Mouse (Mus musculus) forebrain, embryonic 10.5 days (tissue): ENCODE measurements at regions not wholly inside any gene's neighbourhood (a gene's known extent, or its start where the extent isn't known, plus 50 kb on each side); places are given as distances from the start of the nearest gene placed in this dataset.

Experiments used
- DNase-seq: peaks from one replicate; pipeline ENCODE4 v3.0.0-alpha.2; 2017; ENCODE audit warnings: low spot score; ENCODE audit errors: extremely low spot score
- H3K27ac ChIP-seq: fragments of 300-500 bp; sonication (generic); 2 replicates; pipeline ENCODE4 v1.5.1; 2016; ENCODE audit warnings: mild to moderate bottlenecking
- H3K27me3 ChIP-seq: fragments of 300-500 bp; sonication (generic); 2 replicates; pipeline ENCODE4 v1.6.1; 2016; ENCODE audit warnings: mild to moderate bottlenecking; ENCODE audit not compliant: poor library complexity, severe bottlenecking
- H3K36me3 ChIP-seq: fragments of 300-500 bp; sonication (generic); replicated peaks from 2 replicates; pipeline ENCODE4 v1.6.1; 2016; ENCODE audit warnings: mild to moderate bottlenecking, moderate library complexity
- H3K4me1 ChIP-seq: fragments of 300-500 bp; sonication (generic); 2 replicates; pipeline ENCODE4 v1.6.1; 2016
- H3K4me3 ChIP-seq: fragments of 300-500 bp; sonication (generic); 2 replicates; pipeline ENCODE4 v1.5.1; 2016; ENCODE audit warnings: mild to moderate bottlenecking, moderate library complexity
- H3K9me3 ChIP-seq: fragments of 300-500 bp; sonication (generic); 2 replicates; pipeline ENCODE4 v1.6.1; 2016; ENCODE audit warnings: mild to moderate bottlenecking, moderate library complexity
- WGBS: fragments of 180-500 bp; shearing (Covaris S2); methylation state at CpG from one replicate; pipeline ENCODE4 v1.1.7; 2016; 5-methylcytosine and 5-hydroxymethylcytosine counted together

DNA sequence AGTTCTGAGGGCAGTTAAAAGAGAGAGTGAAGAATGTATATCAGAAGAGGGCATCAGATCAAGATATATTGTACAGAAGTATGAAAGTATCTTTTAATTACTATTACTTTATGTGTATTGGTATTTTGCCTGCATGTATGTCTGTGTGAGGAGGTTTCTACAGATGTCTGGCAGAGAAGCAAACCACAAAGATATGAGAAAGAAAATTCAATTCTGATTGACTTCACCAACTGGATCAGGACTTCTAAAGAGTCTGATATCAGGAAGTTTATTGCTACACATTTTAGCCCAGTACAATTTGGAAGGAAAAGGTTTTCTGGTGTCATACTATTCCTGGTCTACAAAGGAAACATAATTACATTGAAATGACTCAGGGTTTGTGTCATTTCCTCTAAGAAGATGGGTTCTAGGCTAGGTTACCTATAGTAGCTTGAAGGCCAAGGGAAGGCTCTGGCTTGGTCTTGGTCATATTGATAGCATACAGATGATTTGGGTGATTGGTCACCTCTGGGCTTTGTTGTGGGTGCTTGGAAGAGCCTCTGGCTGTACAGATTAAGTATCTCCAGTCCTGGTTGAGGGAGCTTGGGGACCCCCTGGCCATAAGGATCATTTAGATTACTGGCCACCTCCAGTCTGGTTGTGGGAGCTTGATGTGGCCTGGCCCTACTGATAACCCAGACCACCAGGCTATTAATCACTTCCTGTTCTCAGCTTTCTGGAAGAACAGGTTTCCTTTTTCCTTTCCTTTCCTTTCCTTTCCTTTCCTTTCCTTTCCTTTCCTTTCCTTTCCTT lies 275.1 kb upstream of the Pkn2 start:
- DNase-seq = no peak
- H3K36me3 ChIP-seq = no peaks in the 10 kb centered on the region
- peaks cover 11% of the 10 kb centered on the region for H3K4me1 ChIP-seq
- no peak overlapping the region for H3K4me3 ChIP-seq
- H3K27ac ChIP-seq = no peak overlapping the region
- H3K27me3 ChIP-seq = no peaks in the 10 kb centered on the region
- no peaks in the 10 kb centered on the region for H3K9me3 ChIP-seq

DNA sequence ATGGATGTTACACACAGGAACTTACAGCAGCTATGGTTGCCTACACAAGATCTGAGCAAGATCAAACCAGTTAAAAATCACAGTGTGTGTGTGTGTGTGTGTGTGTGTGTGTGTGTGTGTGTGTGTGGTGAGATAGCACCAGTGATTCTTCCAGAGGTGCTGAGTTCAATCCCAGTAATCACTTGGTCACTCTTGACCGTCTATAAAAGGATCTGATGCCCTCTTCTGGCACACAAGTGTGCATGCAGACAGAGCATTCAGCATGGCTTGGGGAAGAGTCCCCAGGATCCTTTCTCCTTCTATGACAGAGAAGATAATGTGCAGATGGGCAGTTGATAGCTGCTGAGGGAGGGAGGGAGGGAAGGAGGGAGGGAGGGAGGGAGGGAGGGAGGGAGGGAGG lies 274.4 kb upstream of the Pkn2 start:
- DNase-seq = no peak
- Histone ChIP-seq H3K36me3 (no peaks in the 10 kb centered on the region), H3K27me3 (no peaks in the 10 kb centered on the region), H3K4me1 (peaks cover 7% of the 10 kb centered on the region), H3K9me3 (no peaks in the 10 kb centered on the region), H3K27ac (no peak overlapping the region), H3K4me3 (no peak overlapping the region)
- 53% methylated on average over 1 of the region's 1 CpGs for WGBS

DNA sequence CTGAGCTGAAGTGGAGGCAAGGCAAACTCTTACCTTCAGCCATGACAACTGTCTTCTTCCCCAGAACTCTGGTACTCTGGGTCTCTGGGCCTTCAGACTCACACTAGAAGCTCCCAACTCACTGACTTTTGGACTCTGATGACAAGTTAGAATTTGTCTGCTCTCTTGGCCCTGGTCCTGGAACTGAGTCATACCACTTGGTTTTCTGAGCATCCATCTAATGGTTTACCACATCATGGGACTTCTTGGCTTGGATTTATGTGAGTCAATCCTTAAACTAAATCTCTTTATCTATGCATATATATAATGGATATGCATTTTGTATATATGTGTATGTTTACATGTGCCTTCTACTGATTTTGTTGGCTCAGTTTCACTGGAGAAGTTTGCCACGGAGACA lies 273.8 kb upstream of the Pkn2 start:
- 86% methylated on average over 1 of the region's 1 CpGs for WGBS
- H3K27ac ChIP-seq = no peak overlapping the region
- no peaks in the 10 kb centered on the region for H3K9me3 ChIP-seq
- H3K4me3 ChIP-seq = no peak overlapping the region
- DNase-seq = no peak
- peaks cover 7% of the 10 kb centered on the region for H3K4me1 ChIP-seq
- H3K27me3 ChIP-seq = no peaks in the 10 kb centered on the region
- H3K36me3 ChIP-seq = no peaks in the 10 kb centered on the region

DNA sequence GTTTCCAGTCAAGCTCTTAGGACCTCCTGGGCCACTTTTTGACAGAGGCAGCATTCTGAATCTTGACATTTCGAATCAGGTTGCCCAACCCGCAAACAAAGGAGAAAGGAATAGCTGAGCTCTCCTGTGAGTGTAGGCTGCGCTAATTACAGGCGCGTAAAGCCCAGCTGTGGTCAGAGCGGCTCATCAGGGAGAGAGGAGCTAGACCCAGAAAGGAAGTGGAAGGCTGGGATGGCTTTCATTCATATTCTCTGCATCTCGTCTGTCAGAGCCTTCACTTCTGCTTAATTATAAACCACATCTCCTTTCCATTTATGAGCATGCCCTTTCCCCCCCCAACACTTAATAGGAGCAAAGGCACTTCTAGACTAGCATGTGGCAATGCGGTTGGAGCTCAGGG lies 265.7 kb upstream of the Pkn2 start:
- DNase-seq = peak; percentile 33
- no peaks in the 10 kb centered on the region for H3K27me3 ChIP-seq
- 51% methylated on average over 8 of the region's 8 CpGs for whole genome bisulfite sequencing
- H3K36me3 ChIP-seq = no peaks in the 10 kb centered on the region
- no peaks in the 10 kb centered on the region for H3K9me3 ChIP-seq
- no peak overlapping the region for H3K4me3 ChIP-seq
- peaks cover 13% of the 10 kb centered on the region for H3K4me1 ChIP-seq
- no peak overlapping the region for H3K27ac ChIP-seq

- no peak overlapping the region for H3K27ac ChIP-seq
- WGBS = 95% methylated on average over 3 of the region's 3 CpGs
Measured at GRCm38 (mm10) chr3:143138952-143139351, 257.1 kb upstream of the Pkn2 start.

GRCm38 (mm10) chr3:143134528-143134927 lies 252.7 kb upstream of the Pkn2 start:
- 87% methylated on average over 2 of the region's 2 CpGs for WGBS
- no peak for DNase-seq
- Histone ChIP-seq H3K4me3 (no peak overlapping the region), H3K4me1 (no peaks in the 10 kb centered on the region), H3K9me3 (no peaks in the 10 kb centered on the region), H3K27me3 (no peaks in the 10 kb centered on the region), H3K36me3 (no peaks in the 10 kb centered on the region), H3K27ac (no peak overlapping the region)

More at GRCm38 (mm10) chr3:143138952-143139351, 257.1 kb upstream of the Pkn2 start:
- DNase-seq = no peak
- Histone ChIP-seq H3K9me3 (no peaks in the 10 kb centered on the region), H3K4me1 (peaks cover 12% of the 10 kb centered on the region; the same call in 1 of the 2 replicates), H3K27me3 (no peaks in the 10 kb centered on the region), H3K4me3 (no peak overlapping the region), H3K36me3 (no peaks in the 10 kb centered on the region)

- no peak overlapping the region for H3K4me3 ChIP-seq
- H3K36me3 ChIP-seq = no peaks in the 10 kb centered on the region
- whole genome bisulfite sequencing = 88% methylated on average over 13 of the region's 13 CpGs
- no peaks in the 10 kb centered on the region for H3K9me3 ChIP-seq
- H3K27me3 ChIP-seq = peaks cover 14% of the 10 kb centered on the region
- no peak for DNase-seq
- H3K27ac ChIP-seq = no peak overlapping the region
- peaks cover 16% of the 10 kb centered on the region; the same call in 1 of the 2 replicates for H3K4me1 ChIP-seq
Measured at GRCm38 (mm10) chr3:143107733-143108291, 226.0 kb upstream of the Pkn2 start.

- DNase-seq = no peak
- H3K36me3 ChIP-seq = no peaks in the 10 kb centered on the region
- peaks cover 42% of the 10 kb centered on the region for H3K27me3 ChIP-seq
- H3K4me1 ChIP-seq = peaks cover 32% of the 10 kb centered on the region
- H3K9me3 ChIP-seq = no peaks in the 10 kb centered on the region
- H3K4me3 ChIP-seq = no peak overlapping the region
- 49% methylated on average over 2 of the region's 2 CpGs for WGBS
- H3K27ac ChIP-seq = no peak overlapping the region
Measured at GRCm38 (mm10) chr3:143104734-143105133, 222.9 kb upstream of the Pkn2 start.

GRCm38 (mm10) chr3:143103333-143103732 lies 221.5 kb upstream of the Pkn2 start:
- Histone ChIP-seq H3K4me3 (no peak overlapping the region), H3K4me1 (peaks cover 32% of the 10 kb centered on the region), H3K9me3 (no peaks in the 10 kb centered on the region), H3K27me3 (peaks cover 53% of the 10 kb centered on the region), H3K36me3 (no peaks in the 10 kb centered on the region), H3K27ac (no peak overlapping the region)
- DNase-seq = no peak
- WGBS = 78% methylated on average over 3 of the region's 3 CpGs

DNA sequence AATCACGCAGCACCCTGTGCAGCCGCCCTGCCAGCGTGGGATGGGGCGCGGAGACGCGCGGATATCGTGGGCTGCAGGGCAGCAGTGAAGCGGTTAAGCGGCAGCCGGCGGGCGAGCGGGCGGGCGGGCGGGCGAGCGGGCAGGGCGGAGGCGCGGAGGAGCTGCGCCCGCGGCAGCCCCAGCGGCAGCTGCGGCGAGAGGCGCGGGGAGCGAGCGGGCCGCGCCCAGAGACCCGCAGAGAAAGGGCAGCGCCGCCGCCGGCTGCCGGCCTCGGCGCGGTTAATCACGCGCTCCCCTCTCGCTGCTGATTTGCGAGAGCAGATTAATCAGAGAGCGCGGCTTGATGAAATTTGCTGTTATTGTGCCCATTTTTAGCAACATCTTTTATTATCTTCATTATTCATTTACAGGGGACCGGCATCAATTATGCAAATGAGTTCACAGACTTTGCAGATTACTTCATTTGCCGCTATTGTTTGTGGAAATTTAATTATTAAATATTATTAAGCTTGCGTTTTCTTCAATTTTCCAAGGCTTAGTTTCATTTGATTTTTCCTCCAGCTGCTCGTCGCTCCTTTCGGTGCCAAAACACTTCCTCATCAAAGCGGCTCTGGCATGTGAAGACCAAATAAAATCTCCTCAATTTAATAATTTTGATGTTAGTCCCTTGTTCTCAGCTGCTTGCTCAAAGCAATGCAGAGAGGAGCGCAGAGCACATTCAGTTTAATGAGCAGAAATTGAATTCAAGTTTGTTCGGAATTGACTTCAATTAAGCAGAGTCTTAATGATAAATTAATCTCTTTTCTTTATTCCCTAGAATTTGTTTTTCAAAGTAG lies 219.2 kb upstream of the Pkn2 start:
- Histone ChIP-seq H3K27ac (peak overlapping the region; percentile 86), H3K27me3 (peaks cover 53% of the 10 kb centered on the region), H3K4me3 (peak overlapping the region; percentile 58), H3K4me1 (peaks cover 23% of the 10 kb centered on the region), H3K36me3 (no peaks in the 10 kb centered on the region), H3K9me3 (no peaks in the 10 kb centered on the region)
- WGBS = 4% methylated on average over 52 of the region's 59 CpGs
- DNase-seq = peak; percentile 51

DNA sequence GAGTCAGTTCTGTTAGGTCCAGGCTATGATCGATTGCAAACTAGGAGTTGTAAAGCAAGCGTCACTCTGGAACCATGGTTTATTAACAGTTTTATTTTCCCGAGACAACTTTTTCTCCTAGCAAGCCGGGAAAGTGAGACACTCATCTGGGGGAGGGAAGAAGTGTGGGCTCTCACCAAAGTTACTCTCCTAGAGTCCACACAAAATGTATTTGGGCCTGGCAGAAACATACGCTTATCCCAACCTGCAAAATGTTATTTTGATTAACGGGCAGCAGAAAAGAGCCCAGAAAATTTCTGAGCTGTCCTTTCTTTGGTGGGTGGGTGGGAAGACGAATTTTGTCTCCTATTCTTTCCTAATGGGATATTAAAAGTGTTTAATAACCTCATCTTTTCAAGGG lies 218.4 kb upstream of the Pkn2 start:
- peak overlapping the region; percentile 58 for H3K4me3 ChIP-seq
- no peaks in the 10 kb centered on the region for H3K36me3 ChIP-seq
- peaks cover 53% of the 10 kb centered on the region for H3K27me3 ChIP-seq
- WGBS = 74% methylated on average over 7 of the region's 7 CpGs
- DNase-seq = no peak
- H3K27ac ChIP-seq = peak overlapping the region; percentile 86; the same call in 1 of the 2 replicates
- H3K4me1 ChIP-seq = peaks cover 23% of the 10 kb centered on the region
- H3K9me3 ChIP-seq = no peaks in the 10 kb centered on the region

- no peaks in the 10 kb centered on the region for H3K9me3 ChIP-seq
- peaks cover 16% of the 10 kb centered on the region for H3K4me1 ChIP-seq
- peak overlapping the region; percentile 46; the same call in 1 of the 2 replicates for H3K27ac ChIP-seq
- 60% methylated on average over 4 of the region's 4 CpGs for WGBS
- H3K36me3 ChIP-seq = no peaks in the 10 kb centered on the region
- DNase-seq = no peak
- no peaks in the 10 kb centered on the region for H3K27me3 ChIP-seq
- H3K4me3 ChIP-seq = no peak overlapping the region
Measured at GRCm38 (mm10) chr3:143092206-143092605, 210.4 kb upstream of the Pkn2 start.

DNA sequence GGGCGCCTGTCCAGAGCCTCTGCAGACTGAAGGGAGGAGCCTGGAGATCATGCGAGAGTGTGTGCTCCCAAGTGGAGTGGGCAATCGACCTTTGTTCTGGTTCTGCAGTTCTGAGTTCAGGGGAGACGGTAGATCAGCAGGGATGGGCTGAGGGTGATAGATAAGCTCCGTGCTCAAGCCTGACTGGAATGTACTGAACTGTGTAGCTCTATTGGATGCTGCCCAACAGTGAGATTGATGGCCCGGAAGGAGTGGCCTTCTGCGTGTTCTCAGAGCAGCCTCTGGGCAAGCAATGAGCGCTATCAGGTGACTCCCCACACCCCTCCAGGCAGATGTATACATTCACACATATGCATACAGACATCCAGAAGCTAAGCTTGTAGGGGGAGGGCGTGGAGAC lies 209.1 kb upstream of the Pkn2 start:
- 77% methylated on average over 9 of the region's 9 CpGs for WGBS
- H3K4me3 ChIP-seq = no peak overlapping the region
- no peaks in the 10 kb centered on the region for H3K9me3 ChIP-seq
- H3K36me3 ChIP-seq = no peaks in the 10 kb centered on the region
- no peak overlapping the region for H3K27ac ChIP-seq
- H3K27me3 ChIP-seq = no peaks in the 10 kb centered on the region
- DNase-seq = no peak
- H3K4me1 ChIP-seq = peaks cover 16% of the 10 kb centered on the region
